Mouse (Mus musculus) adrenal gland, postnatal 0 days (tissue): Measurements from ENCODE around the gene H2-Q2. TPM values are rescaled to one million over a fixed set of nuclear protein-coding genes. Genes with fewer than 3 reads are reported as not detected.

ENCODE experiments used
- polyA plus RNA-seq: library from polyadenylated mRNA; unstranded; fragments of >200 nt; fragmentation: Nextera tagmentation; extraction: Ambion mirVana; gene quantifications from 2 replicates; pipeline ENCODE4 v1.2.1, GENCODE M21; 2015

H2-Q2 gene
- polyA plus RNA-seq = 0.69 and 2.1 TPM in 2 replicates

GRCm38 (mm10) chr17:35342071-35342671 is at the start of gene H2-Q2:
Gene H2-Q2 (plus strand): TSS chr17:35342242.

GRCm38 (mm10) chr17:35320327-35321081 is 21.5 kb upstream of the H2-Q2 start, which contains the start of gene H2-Q1:
Gene H2-Q1 (plus strand): TSS chr17:35320405.

GRCm38 (mm10) chr17:35379369-35379728 is 37.3 kb downstream of the H2-Q2 start, which contains the start of gene H2-Q4:
Gene H2-Q4 (plus strand): TSS chr17:35379617.

Other genes starting within 250 kb of the H2-Q2 start
- not detected in 2 replicates for gene Ly6g5c, start 234.0 kb upstream of the H2-Q2 start, polyA plus RNA-seq
- 0.30 and 0.47 TPM in 2 replicates for gene Ly6g5b, start 226.8 kb upstream of the H2-Q2 start, polyA plus RNA-seq
- 14.4 and 16.6 TPM in 2 replicates for gene Gpank1, start 220.8 kb upstream of the H2-Q2 start, polyA plus RNA-seq
- gene Csnk2b, start 220.2 kb upstream of the H2-Q2 start, polyA plus RNA-seq = 161 and 223 TPM in 2 replicates
- 8.9 and 11.5 TPM in 2 replicates for gene D17H6S53E, start 215.9 kb upstream of the H2-Q2 start, polyA plus RNA-seq
- 26.8 and 40.5 TPM in 2 replicates for gene Apom, start 210.2 kb upstream of the H2-Q2 start, polyA plus RNA-seq
- gene Bag6, start 207.1 kb upstream of the H2-Q2 start, polyA plus RNA-seq = 40.7 and 47.0 TPM in 2 replicates
- 64.0 and 83.9 TPM in 2 replicates for gene Prrc2a, start 177.3 kb upstream of the H2-Q2 start, polyA plus RNA-seq
- 28.3 and 48.7 TPM in 2 replicates for gene Aif1, start 166.2 kb upstream of the H2-Q2 start, polyA plus RNA-seq
- 25.5 and 35.9 TPM in 2 replicates for gene Lst1, start 153.8 kb upstream of the H2-Q2 start, polyA plus RNA-seq
- gene Ltb, start 147.8 kb upstream of the H2-Q2 start, polyA plus RNA-seq = 2.1 and 4.4 TPM in 2 replicates
- gene Tnf, start 140.2 kb upstream of the H2-Q2 start, polyA plus RNA-seq = 0.26 and 0.39 TPM in 2 replicates
- gene Lta, start 136.9 kb upstream of the H2-Q2 start, polyA plus RNA-seq = 0.09 and 0.25 TPM in 2 replicates
- 0.37 TPM in 1 of 2 replicates, not detected in the other for gene Gm16181, start 121.4 kb upstream of the H2-Q2 start, polyA plus RNA-seq
- 9.4 and 13.5 TPM in 2 replicates for gene Atp6v1g2, start 108.6 kb upstream of the H2-Q2 start, polyA plus RNA-seq
- 15.2 and 18.3 TPM in 2 replicates for gene Nfkbil1, start 106.5 kb upstream of the H2-Q2 start, polyA plus RNA-seq
- 140 and 197 TPM in 2 replicates for gene Ddx39b, start 100.5 kb upstream of the H2-Q2 start, polyA plus RNA-seq
- gene H2-D1, start 79.5 kb upstream of the H2-Q2 start, polyA plus RNA-seq = 191 and 238 TPM in 2 replicates
- gene H2-Q1, start 21.8 kb upstream of the H2-Q2 start, polyA plus RNA-seq = 0.07 and 0.44 TPM in 2 replicates
- 6.1 and 9.2 TPM in 2 replicates for gene H2-Q4, start 37.4 kb downstream of the H2-Q2 start, polyA plus RNA-seq
- gene H2-Q6, start 82.6 kb downstream of the H2-Q2 start, polyA plus RNA-seq = 0.16 and 1.2 TPM in 2 replicates
- 2.4 and 3.1 TPM in 2 replicates for gene H2-Q7, start 96.9 kb downstream of the H2-Q2 start, polyA plus RNA-seq
- 14.6 and 17.7 TPM in 2 replicates for gene H2-Q10, start 127.8 kb downstream of the H2-Q2 start, polyA plus RNA-seq
- 0.14 TPM in 1 of 2 replicates, not detected in the other for gene Pou5f1, start 163.8 kb downstream of the H2-Q2 start, polyA plus RNA-seq
- gene Tcf19, start 174.6 kb downstream of the H2-Q2 start, polyA plus RNA-seq = 30.0 and 31.1 TPM in 2 replicates
- gene Cchcr1, start 174.9 kb downstream of the H2-Q2 start, polyA plus RNA-seq = 7.5 and 8.1 TPM in 2 replicates
- not detected in 2 replicates for gene Psors1c2, start 191.0 kb downstream of the H2-Q2 start, polyA plus RNA-seq
- gene Cdsn, start 209.9 kb downstream of the H2-Q2 start, polyA plus RNA-seq = 0.32 and 0.65 TPM in 2 replicates
- 0.16 TPM in 1 of 2 replicates, not detected in the other for gene 2300002M23Rik, start 225.2 kb downstream of the H2-Q2 start, polyA plus RNA-seq